Mouse (Mus musculus) pancreas, adult 10 weeks (tissue): ENCODE results near the gene Gm7970. TPM values are rescaled to one million over a fixed set of nuclear protein-coding genes. Genes with fewer than 3 reads are reported as not detected.

Experiments used
- polyA plus RNA-seq: library from polyadenylated mRNA; stranded (reverse); fragments of 350-450 nt; fragmentation: Illumina TruSeq; extraction: RNeasy Lipid Tissue Mini Kit (QIAGEN cat#74804); gene quantifications from one replicate; pipeline ENCODE4 v1.2.3, GENCODE M21; 2015; ENCODE audit warnings: low read depth, low replicate concordance; ENCODE audit not compliant: insufficient read depth

Gene Gm7970
- polyA plus RNA-seq = not detected

DNA sequence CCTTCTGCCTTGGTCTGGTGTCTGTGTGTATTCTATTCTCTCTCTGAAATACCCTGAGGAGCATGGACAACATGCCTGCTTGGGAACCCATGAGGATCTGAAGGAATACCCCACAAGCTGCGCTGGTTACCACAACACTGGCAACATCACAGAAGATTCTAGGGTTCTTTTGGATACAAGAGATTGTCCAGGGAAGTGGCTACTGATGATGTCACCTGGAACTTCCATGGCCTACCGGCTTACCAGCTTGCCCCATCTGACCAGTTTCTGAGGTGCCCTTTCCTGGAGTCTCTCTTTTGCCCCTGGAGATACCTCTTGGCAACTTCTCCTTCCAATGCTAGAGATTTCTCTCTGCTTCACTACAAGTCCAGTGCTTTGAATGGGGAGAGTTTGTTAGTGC, at the start of gene Gm7970:
TSS of gene Gm7970 (minus strand) at position 101 of the 400 bp plus-strand sequence.

DNA sequence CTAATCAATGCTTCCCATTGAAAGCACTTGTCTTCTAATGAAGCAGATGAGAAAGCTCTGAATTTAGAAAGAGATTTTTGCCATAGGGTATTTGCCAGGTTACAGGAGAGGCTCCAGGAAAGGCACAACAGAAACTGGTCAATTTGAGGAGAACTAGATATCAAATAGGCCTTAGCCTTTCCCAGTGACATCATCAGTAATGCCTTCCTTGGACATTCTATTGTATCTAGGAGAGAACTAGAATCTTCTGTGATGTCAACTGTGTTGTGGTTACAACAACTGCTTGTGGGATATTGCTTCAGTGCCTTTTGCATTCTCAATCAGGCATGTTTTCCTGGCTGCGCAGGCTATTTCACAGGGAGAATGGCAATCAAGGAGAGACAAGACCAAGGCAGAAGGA, 17.5 kb upstream of the Gm7970 start, which contains the start of gene 1700049E17Rik2:
TSS of gene 1700049E17Rik2 (plus strand) at position 301 of the 400 bp plus-strand sequence.

Other genes starting within 250 kb of the Gm7970 start
- gene Gm5798, start 207.0 kb downstream of the Gm7970 start, polyA plus RNA-seq = not detected
- gene Gm7945, start 169.2 kb downstream of the Gm7970 start, polyA plus RNA-seq = not detected
- not detected for gene Gm6482, start 147.3 kb downstream of the Gm7970 start, polyA plus RNA-seq
- not detected for gene Gm7954, start 102.1 kb downstream of the Gm7970 start, polyA plus RNA-seq
- gene Gm3486, start 66.1 kb downstream of the Gm7970 start, polyA plus RNA-seq = not detected
- not detected for gene 1700049E17Rik2, start 17.6 kb upstream of the Gm7970 start, polyA plus RNA-seq
- not detected for gene Gm3072, start 69.0 kb upstream of the Gm7970 start, polyA plus RNA-seq
- gene Gm3676, start 90.9 kb upstream of the Gm7970 start, polyA plus RNA-seq = not detected
- not detected for gene Gm8068, start 146.3 kb upstream of the Gm7970 start, polyA plus RNA-seq
- not detected for gene Gm7929, start 195.0 kb upstream of the Gm7970 start, polyA plus RNA-seq
- gene Gm47189, start 216.9 kb upstream of the Gm7970 start, polyA plus RNA-seq = not detected